Mouse (Mus musculus) thymus, postnatal 10 days (tissue): ENCODE measurements around the gene Lnx2.

Source experiments
- DNase-seq, 2 experiments: peaks; one replicate each; pipeline ENCODE4 v3.0.0; 2021; ENCODE audit warnings: low spot score in 2 of 2

The Lnx2 gene

DNA sequence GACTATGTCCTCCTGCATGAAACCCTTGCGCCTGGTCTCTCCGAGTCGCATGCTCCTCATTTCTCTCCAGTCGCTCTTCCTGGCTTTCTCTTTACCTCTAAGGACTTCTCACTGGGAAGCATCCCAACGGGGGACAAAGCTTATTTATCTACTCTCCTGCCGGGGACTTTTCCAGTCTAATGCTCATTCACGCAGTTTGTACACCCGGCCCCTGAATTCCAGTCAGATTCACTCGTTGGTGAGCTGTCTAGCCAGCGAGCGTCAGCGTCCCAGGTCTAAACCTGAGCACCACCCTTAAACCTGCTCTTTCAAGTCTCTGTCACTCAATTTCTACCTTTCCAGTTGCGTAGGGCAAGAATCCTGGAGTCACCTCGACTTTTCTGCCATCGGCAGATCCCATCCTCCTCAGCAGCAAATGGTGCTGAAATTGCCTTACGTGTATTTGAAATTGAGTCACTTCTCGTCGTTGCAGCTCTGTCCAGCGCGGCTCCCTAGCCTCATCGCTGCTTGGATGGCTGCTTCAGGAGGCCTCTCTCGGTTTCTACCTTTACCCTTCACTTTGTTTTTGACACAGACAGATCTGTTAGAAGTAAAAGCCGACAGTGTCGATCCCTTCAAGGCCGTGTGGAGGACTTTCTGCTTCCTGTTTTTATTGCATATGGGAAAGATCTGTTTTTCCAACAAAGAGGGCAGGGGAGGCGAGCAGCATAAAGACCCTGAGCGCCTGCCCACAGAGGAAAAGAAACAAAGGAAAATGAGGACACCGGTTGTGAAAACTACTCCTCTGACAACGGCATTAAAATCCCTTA, 24.7 kb downstream of the Lnx2 start:
- no peak for DNase-seq

GRCm38 (mm10) chr5:147050816-147051499, 25.4 kb downstream of the Lnx2 start:
- no peak for DNase-seq

DNA sequence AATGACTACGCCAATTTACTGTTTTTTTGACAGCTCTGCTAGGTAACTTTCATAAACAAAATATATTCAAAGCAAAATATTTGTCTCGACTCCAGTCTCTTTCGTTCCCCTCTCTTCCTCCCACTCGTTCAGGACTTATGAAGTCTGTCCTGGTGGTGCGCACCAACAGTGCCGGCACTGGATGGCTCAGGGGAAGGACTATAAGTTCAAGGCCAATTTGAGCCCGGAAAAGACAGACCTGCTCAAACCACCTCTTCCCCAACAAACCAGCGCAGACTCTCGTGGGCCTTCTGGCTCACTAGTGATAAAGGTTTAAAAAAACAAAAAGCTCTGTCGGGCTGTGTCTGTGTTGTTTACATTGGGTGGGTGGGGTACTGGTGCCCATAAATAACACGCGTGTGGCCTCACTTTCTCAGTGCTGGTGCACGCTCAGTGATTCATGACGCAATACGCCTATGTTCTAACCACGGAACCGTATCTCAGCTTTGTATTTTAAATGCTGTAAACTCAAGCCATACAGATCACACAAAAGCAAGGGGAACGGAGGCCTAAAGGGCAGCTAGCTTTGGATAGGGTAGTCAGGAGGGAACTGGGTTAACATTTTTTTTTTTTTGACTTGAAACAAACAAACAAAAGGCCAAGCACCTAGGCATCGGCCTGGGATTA, 26.7 kb downstream of the Lnx2 start:
- DNase-seq: no peak

DNA sequence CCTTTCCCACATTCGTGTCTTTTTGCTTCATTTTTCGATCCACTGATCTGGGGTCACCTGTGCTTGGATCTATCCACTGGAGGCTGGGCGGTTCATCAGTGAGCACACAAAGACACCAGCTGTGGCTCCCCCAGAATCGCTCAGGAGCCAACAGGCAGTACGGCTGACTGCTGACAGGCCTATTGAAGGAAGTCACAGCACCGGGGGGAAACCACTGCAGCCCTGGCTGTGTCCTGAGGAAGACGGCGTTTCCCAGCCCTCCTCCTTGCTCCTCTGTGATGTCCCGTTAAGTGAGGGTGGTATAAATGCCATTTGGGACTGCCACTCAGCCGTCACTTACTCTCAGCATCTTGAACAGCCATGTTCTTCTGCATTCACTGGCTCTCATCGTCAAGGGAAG, 30.5 kb downstream of the Lnx2 start:
- DNase-seq: no peak

DNA sequence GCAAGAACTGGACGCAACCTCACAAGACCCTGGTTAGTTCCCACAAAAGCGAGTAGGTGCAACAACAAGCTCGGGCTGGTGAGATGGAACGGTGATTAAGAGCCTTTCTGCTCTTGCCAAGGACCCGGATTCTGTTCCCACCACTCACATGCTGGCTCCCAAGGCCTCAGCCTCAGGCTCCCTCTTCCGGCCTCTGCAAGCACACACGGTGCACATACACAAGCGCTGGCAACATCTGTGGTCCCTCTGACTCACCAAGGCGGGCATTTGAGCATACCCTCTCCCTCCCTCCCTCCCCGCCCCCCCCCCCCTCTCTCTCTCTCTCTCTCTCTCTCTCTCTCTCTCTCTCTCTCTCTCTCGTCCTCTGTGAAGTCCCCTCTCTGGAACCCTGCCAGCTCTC, 31.1 kb downstream of the Lnx2 start:
- DNase-seq: no peak

DNA sequence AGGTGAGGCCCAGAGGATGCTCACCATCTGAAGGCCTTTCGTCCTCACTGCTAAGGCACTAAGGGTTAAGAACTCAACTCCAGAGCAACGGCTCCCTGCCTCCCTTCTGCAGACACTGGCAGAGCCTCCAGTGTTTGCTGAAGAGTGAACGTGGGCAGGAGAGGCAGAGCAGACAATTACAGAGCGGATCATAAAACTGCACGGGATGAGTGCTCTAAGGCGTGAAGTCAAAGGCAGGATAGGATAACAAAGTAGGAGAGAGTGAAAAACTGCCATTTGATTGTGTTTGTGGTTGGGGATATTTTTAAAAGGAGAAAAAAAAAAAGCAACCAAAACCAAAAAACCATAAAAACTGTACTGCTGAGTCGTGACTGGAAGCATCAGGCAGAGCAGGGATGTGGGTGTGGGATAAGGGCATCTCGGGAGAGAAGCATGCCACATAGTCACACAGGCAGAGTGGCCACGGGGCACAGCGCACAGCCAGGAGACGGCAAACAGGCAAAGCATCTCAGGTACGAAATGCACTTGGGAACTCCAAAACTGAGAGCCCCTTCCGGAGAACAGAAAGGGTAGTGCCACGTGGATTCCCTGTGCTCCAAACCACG, 33.0 kb downstream of the Lnx2 start:
- DNase-seq: no peak

- DNase-seq: no peak
Measured at GRCm38 (mm10) chr5:147041965-147042937, 34.1 kb downstream of the Lnx2 start.

- DNase-seq: no peak
Measured at GRCm38 (mm10) chr5:147039394-147039793, 37.0 kb downstream of the Lnx2 start.

- no peak for DNase-seq
Measured at GRCm38 (mm10) chr5:147037601-147038000, 38.8 kb downstream of the Lnx2 start.

- DNase-seq: no peak
Measured at GRCm38 (mm10) chr5:147036661-147037060, 39.7 kb downstream of the Lnx2 start.

DNA sequence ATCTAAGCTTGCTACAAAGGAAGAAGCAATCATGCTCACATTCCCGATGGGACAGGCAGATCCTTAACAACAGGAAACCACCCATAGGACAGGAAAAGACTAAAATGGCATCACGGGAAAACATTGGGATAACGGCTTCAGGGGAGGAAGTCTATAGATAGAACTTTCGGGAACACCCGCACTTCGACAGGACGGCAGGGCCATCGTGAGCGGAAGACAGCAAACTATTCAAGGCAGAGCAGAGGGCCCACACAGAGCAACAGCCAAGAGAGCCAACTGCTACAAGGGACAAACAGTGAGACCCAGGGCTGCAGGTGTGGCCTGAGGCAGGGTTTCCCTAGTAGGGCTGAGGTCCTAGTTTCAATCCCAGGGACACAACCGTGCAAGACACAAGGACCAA, 40.4 kb downstream of the Lnx2 start:
- DNase-seq: no peak

DNA sequence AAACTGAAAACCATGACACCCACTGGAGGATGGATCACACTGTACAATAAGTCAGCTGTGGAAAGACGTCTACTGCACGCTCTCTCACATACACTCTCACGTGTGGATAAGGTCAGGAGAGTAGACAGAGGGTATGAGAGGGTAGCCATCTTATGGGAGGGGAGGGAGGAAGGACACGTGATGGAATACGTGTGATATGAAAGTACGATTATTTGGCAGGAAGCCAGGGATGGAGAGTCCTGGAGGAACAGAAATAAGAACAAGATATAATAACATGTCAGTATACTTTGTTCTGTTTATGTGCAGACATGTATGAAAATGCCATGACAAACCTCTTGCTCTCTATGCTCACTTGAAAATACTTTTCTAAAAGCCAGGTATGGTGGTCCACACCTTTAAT, 41.1 kb downstream of the Lnx2 start:
- DNase-seq: no peak

DNA sequence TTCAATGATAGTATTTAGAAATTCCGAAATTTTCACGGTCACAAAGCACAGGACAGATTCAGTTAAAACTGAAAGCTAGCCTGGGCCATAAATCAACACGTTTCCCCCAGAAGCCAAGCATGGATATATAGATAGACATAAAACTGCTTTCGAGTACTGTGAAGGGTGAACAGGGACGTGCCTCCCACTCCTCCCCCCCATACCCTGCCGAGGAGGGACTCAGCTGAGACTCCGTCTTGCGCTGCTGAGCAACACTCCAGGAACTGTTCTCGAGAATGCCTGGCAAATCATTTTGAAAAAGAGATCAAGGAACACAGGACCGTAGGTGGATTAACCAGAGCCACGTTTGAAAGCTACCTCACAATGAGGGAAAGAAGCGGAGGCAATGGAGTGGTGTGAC, 42.1 kb downstream of the Lnx2 start:
- no peak for DNase-seq

DNA sequence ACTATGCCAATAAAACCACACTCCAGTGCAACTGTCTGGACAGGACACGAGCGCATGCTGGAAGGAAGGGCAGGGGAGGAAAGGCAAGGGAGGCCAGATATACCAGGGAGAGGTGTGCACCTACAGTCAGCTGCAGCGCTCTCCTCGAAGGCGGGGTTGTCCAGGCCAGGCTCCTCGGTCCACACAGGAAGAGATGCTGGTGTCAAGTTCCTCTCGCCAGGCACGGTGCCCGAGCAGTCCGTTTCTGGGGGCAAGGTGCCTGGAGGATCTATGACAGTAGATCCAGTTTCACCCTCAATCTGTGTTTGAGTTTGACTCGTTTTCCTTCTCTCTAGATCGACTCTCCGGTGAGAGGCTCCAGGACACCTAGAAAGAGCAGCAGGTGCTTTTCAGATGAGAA, 43.2 kb downstream of the Lnx2 start:
- no peak for DNase-seq

DNA sequence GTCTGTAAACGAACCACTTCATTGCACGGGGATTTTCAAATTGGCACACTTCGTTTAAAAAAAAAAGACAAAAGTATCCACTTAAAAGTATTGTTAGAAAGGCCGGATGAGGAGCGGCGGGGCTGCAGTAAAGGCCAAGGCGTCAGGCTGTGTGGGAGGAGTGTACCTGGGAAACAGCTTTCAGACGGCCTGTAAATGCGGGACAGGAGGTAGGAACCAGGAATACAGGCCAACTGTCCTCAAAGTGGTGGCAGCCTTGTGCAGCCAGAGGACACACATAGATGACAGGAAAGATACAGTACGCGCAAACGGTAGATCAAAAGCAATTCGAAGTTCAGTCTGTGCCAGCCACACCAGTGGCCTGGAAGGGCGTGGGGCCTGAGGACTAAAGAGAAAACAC, 45.1 kb downstream of the Lnx2 start:
- no peak for DNase-seq

GRCm38 (mm10) chr5:147024331-147025034, 51.9 kb downstream of the Lnx2 start:
- DNase-seq: no peak

GRCm38 (mm10) chr5:147023245-147023970, 53.0 kb downstream of the Lnx2 start:
- no peak for DNase-seq

DNA sequence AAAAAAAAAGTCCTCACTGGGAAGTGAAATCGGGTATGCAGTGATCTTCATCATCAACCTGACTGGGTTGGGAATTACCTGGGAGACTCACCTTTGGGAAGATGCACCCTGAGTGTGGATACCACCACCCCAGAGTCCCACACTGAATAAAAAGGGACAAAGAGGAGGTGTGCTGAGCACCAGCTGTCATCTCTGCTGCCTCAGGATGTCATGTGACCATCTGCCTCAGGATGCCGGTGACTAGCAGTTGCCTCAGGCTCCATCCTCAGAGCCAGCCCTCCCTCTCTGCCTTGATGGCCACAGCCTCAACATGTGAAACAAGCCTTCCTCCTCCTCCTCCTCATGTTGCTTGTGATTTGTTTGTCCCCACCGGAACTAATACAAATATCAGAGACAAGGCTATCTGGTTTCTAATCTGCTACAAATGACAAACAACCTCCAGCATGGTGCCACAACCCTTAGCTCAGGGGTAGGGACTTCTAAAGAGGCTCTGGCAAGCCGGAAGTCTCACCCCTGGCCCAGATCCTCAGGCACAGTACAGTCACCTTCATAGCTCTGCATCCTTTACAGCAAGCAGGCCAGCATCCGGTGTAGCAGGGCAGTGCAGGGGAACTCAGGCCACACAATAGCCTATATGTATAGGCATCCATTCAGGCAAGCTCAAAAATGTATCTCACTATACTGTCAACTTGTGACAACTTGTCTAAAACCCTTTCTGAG, 54.7 kb downstream of the Lnx2 start:
- DNase-seq: no peak

DNA sequence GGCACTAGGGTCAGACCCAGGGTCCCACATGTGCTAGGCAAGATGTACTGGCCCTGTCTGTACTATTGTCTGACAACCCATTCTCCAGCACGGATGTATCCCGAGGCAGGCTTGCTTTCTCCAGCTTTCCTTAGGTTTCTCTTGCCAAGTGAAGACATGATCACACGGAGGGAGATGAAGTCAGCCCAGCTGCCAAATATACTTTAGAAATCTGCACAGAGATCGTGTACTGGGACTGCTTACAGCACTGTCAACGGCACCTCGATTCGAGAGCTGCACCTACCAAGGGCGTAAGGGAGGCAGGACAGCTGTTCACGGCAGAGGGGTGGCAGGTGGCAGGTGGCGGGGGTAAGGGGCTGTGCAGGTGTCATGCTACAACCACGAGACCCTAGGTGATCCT, 55.8 kb downstream of the Lnx2 start:
- no peak for DNase-seq
